Mouse (Mus musculus): ENCODE measurements around the gene Mms19. TPM values are rescaled to one million over a fixed set of nuclear protein-coding genes. Genes with fewer than 3 reads are reported as not detected.

Mms19 gene
- 9.6 and 14.1 TPM in 2 replicates for polyA plus RNA-seq (2015; fragmentation: Nextera tagmentation; extraction: Ambion mirVana)

GRCm38 (mm10) chr19:41980819-41981594 is at the start of gene Mms19:
Gene Mms19, minus strand, starts transcription at chr19:41981157.
- no peaks in the 10 kb centered on the region for H3K36me3 ChIP-seq (ENCODE audit: control insufficient read depth, insufficient read depth)
- H3K27me3 ChIP-seq (replicated peaks; ENCODE audit: control insufficient read depth, insufficient read depth, low read length) = no peaks in the 10 kb centered on the region
- H3K27ac ChIP-seq (ENCODE audit: low read depth, low read length) = peak within 1 kb of the TSS; percentile 65
- under 1% methylated on average over 61 of the region's 68 CpGs for WGBS
- peak within 1 kb of the TSS; percentile 96 for H3K4me2 ChIP-seq (replicated peaks; ENCODE audit: low read depth)
- H3K4me3 ChIP-seq (ENCODE audit: low read depth, low read length) = peak within 1 kb of the TSS; percentile 61
- TF ChIP-seq CTCF (IDR thresholded peaks at IDR 0.05; ENCODE audit: low read depth) = peak; percentile 50
- peak within 1 kb of the TSS; percentile 68 for H3K9ac ChIP-seq (ENCODE audit: low read depth, low read length)
- no peaks in the 10 kb centered on the region for H3K9me3 ChIP-seq (ENCODE audit: control insufficient read depth)
- peak; percentile 97 for ATAC-seq
- no peaks in the 10 kb centered on the region for H3K4me1 ChIP-seq (replicated peaks; ENCODE audit: control insufficient read depth, insufficient read depth, low read length)

GRCm38 (mm10) chr19:42026158-42026557 is 45.2 kb upstream of the Mms19 start:
- 6% methylated on average over 5 of the region's 5 CpGs for WGBS
- ATAC-seq = peak; percentile 35
- Histone ChIP-seq H3K27ac (ENCODE audit: low read depth, low read length) (no peak overlapping the region), H3K4me3 (ENCODE audit: low read depth, low read length) (no peak overlapping the region), H3K4me2 (replicated peaks; ENCODE audit: low read depth) (no peak overlapping the region), H3K9ac (ENCODE audit: low read depth, low read length) (no peak overlapping the region), H3K9me3 (ENCODE audit: control insufficient read depth) (no peaks in the 10 kb centered on the region), H3K27me3 (replicated peaks; ENCODE audit: control insufficient read depth, insufficient read depth, low read length) (no peaks in the 10 kb centered on the region), H3K36me3 (ENCODE audit: control insufficient read depth, insufficient read depth) (no peaks in the 10 kb centered on the region), H3K4me1 (replicated peaks; ENCODE audit: control insufficient read depth, insufficient read depth, low read length) (no peaks in the 10 kb centered on the region)
- TF ChIP-seq CTCF (IDR thresholded peaks at IDR 0.05; ENCODE audit: low read depth) = peak; percentile 99

- Histone ChIP-seq H3K4me2 (replicated peaks; ENCODE audit: low read depth) (no peak overlapping the region), H3K36me3 (ENCODE audit: control insufficient read depth, insufficient read depth) (no peaks in the 10 kb centered on the region), H3K27ac (ENCODE audit: low read depth, low read length) (no peak overlapping the region), H3K4me3 (ENCODE audit: low read depth, low read length) (no peak overlapping the region), H3K9ac (ENCODE audit: low read depth, low read length) (no peak overlapping the region), H3K4me1 (replicated peaks; ENCODE audit: control insufficient read depth, insufficient read depth, low read length) (no peaks in the 10 kb centered on the region), H3K27me3 (replicated peaks; ENCODE audit: control insufficient read depth, insufficient read depth, low read length) (no peaks in the 10 kb centered on the region), H3K9me3 (ENCODE audit: control insufficient read depth) (no peaks in the 10 kb centered on the region)
- ATAC-seq = no peak
- 82% methylated on average over 2 of the region's 2 CpGs for WGBS
- no peak for TF ChIP-seq CTCF (IDR thresholded peaks at IDR 0.05; ENCODE audit: low read depth)
These were observed 41.5 kb upstream of the Mms19 start for GRCm38 (mm10) chr19:42022542-42022848.

- no peak for TF ChIP-seq CTCF (IDR thresholded peaks at IDR 0.05; ENCODE audit: low read depth)
- Histone ChIP-seq H3K9ac (ENCODE audit: low read depth, low read length) (no peak overlapping the region), H3K4me3 (ENCODE audit: low read depth, low read length) (no peak overlapping the region), H3K27me3 (replicated peaks; ENCODE audit: control insufficient read depth, insufficient read depth, low read length) (no peaks in the 10 kb centered on the region), H3K27ac (ENCODE audit: low read depth, low read length) (no peak overlapping the region), H3K4me2 (replicated peaks; ENCODE audit: low read depth) (no peak overlapping the region), H3K4me1 (replicated peaks; ENCODE audit: control insufficient read depth, insufficient read depth, low read length) (no peaks in the 10 kb centered on the region), H3K36me3 (ENCODE audit: control insufficient read depth, insufficient read depth) (no peaks in the 10 kb centered on the region), H3K9me3 (ENCODE audit: control insufficient read depth) (no peaks in the 10 kb centered on the region)
- WGBS = 76% methylated on average over 10 of the region's 10 CpGs
- ATAC-seq = no peak
These were observed 41.0 kb upstream of the Mms19 start for GRCm38 (mm10) chr19:42021681-42022541.

- Histone ChIP-seq H3K4me2 (replicated peaks; ENCODE audit: low read depth) (no peak overlapping the region), H3K36me3 (ENCODE audit: control insufficient read depth, insufficient read depth) (no peaks in the 10 kb centered on the region), H3K9me3 (ENCODE audit: control insufficient read depth) (no peaks in the 10 kb centered on the region), H3K27me3 (replicated peaks; ENCODE audit: control insufficient read depth, insufficient read depth, low read length) (no peaks in the 10 kb centered on the region), H3K9ac (ENCODE audit: low read depth, low read length) (no peak overlapping the region), H3K4me1 (replicated peaks; ENCODE audit: control insufficient read depth, insufficient read depth, low read length) (no peaks in the 10 kb centered on the region), H3K27ac (ENCODE audit: low read depth, low read length) (no peak overlapping the region), H3K4me3 (ENCODE audit: low read depth, low read length) (no peak overlapping the region)
- 42% methylated on average over 4 of the region's 4 CpGs for WGBS
- no peak for ATAC-seq
- TF ChIP-seq CTCF (IDR thresholded peaks at IDR 0.05; ENCODE audit: low read depth) = no peak
These were observed 38.1 kb upstream of the Mms19 start for GRCm38 (mm10) chr19:42019011-42019522.
